Mouse (Mus musculus) embryonic facial prominence, embryonic 11.5 days (tissue): ENCODE measurements at regions not wholly inside any gene's neighbourhood (a gene's known extent, or its start where the extent isn't known, plus 50 kb on each side); places are given as distances from the start of the nearest gene placed in this dataset.
A peak's percentile ranks its signal among the peaks of the same experiment; 100 is the strongest.

Experiments used
- ATAC-seq: fragments of 200-750 bp; cut with Nextera tagmentation; replicated peaks from 2 replicates; pipeline ENCODE4 v1.8.0; 2017; ENCODE audit warnings: low read depth; ENCODE audit not compliant: insufficient number of reproducible peaks, low FRiP score, low TSS enrichment
- DNase-seq: peaks from one replicate; pipeline ENCODE4 v3.0.0-alpha.2; 2015; ENCODE audit warnings: low spot score
- H3K27ac ChIP-seq: fragments of 300-500 bp; sonication (generic); replicated peaks from 2 replicates; pipeline ENCODE4 v1.5.1; 2014; ENCODE audit warnings: mild to moderate bottlenecking, low read depth, low read length, control low read depth
- H3K27me3 ChIP-seq: fragments of 300-500 bp; sonication (generic); 2 replicates; pipeline ENCODE4 v1.6.1; 2014; ENCODE audit warnings: mild to moderate bottlenecking, low read length, moderate library complexity, mixed read lengths; ENCODE audit not compliant: control insufficient read depth, insufficient read depth
- H3K36me3 ChIP-seq: fragments of 300-500 bp; sonication (generic); replicated peaks from 2 replicates; pipeline ENCODE4 v1.6.1; 2014; ENCODE audit warnings: low read depth, mild to moderate bottlenecking, low read length, moderate library complexity, mixed read lengths; ENCODE audit not compliant: control insufficient read depth, insufficient read depth
- H3K4me1 ChIP-seq: fragments of 300-500 bp; sonication (generic); 2 replicates; pipeline ENCODE4 v1.6.1; 2014; ENCODE audit warnings: low read length, mixed read lengths; ENCODE audit not compliant: control insufficient read depth, insufficient read depth
- H3K4me2 ChIP-seq: fragments of 300-500 bp; sonication (generic); 2 replicates; pipeline ENCODE4 v1.6.1; 2014; ENCODE audit warnings: low read depth, mild to moderate bottlenecking, control low read depth, low read length, moderate library complexity
- H3K4me3 ChIP-seq: fragments of 300-500 bp; sonication (generic); 2 replicates; pipeline ENCODE4 v1.5.1; 2014; ENCODE audit warnings: low read depth, low read length, control low read depth
- H3K9ac ChIP-seq: fragments of 300-500 bp; sonication (generic); replicated peaks from 2 replicates; pipeline ENCODE4 v1.6.1; 2014; ENCODE audit warnings: mild to moderate bottlenecking, control low read depth, low read length
- H3K9me3 ChIP-seq: fragments of 300-500 bp; sonication (generic); replicated peaks from 2 replicates; pipeline ENCODE4 v1.6.1; 2016; ENCODE audit warnings: mild to moderate bottlenecking, low read length, inconsistent platforms, mixed read lengths; ENCODE audit not compliant: control insufficient read depth
- WGBS: fragments of 180-500 bp; shearing (Covaris S2); extraction: QIAGEN DNeasy Blood & Tissue Kit; methylation state at CpG from one replicate; pipeline ENCODE4 v1.1.7; 2014; 5-methylcytosine and 5-hydroxymethylcytosine counted together

GRCm38 (mm10) chr8:49387587-49387986 is 543.8 kb upstream of the Tenm3 start:
- Histone ChIP-seq H3K4me3 (no peak overlapping the region), H3K9me3 (no peaks in the 10 kb centered on the region), H3K9ac (no peak overlapping the region), H3K27me3 (no peaks in the 10 kb centered on the region), H3K36me3 (no peaks in the 10 kb centered on the region), H3K27ac (no peak overlapping the region), H3K4me2 (no peak overlapping the region), H3K4me1 (no peaks in the 10 kb centered on the region)
- 46% methylated on average over 2 of the region's 2 CpGs for WGBS
- ATAC-seq: no peak
- DNase-seq: peak; percentile 9

GRCm38 (mm10) chr8:49372686-49373085 is 528.9 kb upstream of the Tenm3 start:
- Histone ChIP-seq H3K4me2 (no peak overlapping the region), H3K27me3 (no peaks in the 10 kb centered on the region), H3K4me1 (no peaks in the 10 kb centered on the region), H3K36me3 (no peaks in the 10 kb centered on the region), H3K9me3 (no peaks in the 10 kb centered on the region), H3K27ac (no peak overlapping the region), H3K4me3 (no peak overlapping the region), H3K9ac (no peak overlapping the region)
- no peak for ATAC-seq
- WGBS: 86% methylated on average over 9 of the region's 9 CpGs
- DNase-seq: no peak

GRCm38 (mm10) chr8:49362682-49363081 is 518.9 kb upstream of the Tenm3 start:
- ATAC-seq (no peak), DNase-seq (no peak)
- Histone ChIP-seq H3K27ac (no peak overlapping the region), H3K4me1 (no peaks in the 10 kb centered on the region), H3K9me3 (no peaks in the 10 kb centered on the region), H3K36me3 (no peaks in the 10 kb centered on the region), H3K4me3 (no peak overlapping the region), H3K27me3 (no peaks in the 10 kb centered on the region), H3K9ac (no peak overlapping the region), H3K4me2 (no peak overlapping the region)
- 78% methylated on average over 2 of the region's 2 CpGs for WGBS

GRCm38 (mm10) chr8:49361443-49361842 is 517.7 kb upstream of the Tenm3 start:
- Histone ChIP-seq H3K27me3 (no peaks in the 10 kb centered on the region), H3K4me1 (no peaks in the 10 kb centered on the region), H3K9ac (no peak overlapping the region), H3K4me3 (no peak overlapping the region), H3K4me2 (no peak overlapping the region), H3K9me3 (no peaks in the 10 kb centered on the region), H3K27ac (no peak overlapping the region), H3K36me3 (no peaks in the 10 kb centered on the region)
- WGBS: 54% methylated on average over 2 of the region's 2 CpGs
- ATAC-seq: no peak
- no peak for DNase-seq

DNA sequence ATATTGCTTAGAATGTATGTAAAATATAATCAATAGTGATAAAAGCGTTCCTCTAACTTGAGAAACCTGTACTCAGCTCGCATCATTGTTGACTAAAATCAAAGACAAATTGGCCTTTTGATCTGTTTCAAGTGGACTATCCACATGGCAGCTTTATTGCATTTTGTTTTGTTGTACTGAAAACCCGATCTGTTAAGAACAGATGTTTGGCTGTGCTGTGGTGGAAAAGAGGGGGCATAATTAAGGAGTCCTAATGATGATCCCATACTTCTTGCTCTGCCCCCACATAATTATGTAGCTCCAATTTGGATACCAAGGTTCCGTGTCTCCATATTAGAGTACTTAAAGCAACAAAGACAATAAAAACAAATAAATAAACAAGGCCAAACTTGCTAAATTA is 516.4 kb upstream of the Tenm3 start:
- Histone ChIP-seq H3K4me3 (no peak overlapping the region), H3K4me2 (no peak overlapping the region), H3K9me3 (no peaks in the 10 kb centered on the region), H3K27ac (no peak overlapping the region), H3K9ac (no peak overlapping the region), H3K4me1 (no peaks in the 10 kb centered on the region), H3K27me3 (no peaks in the 10 kb centered on the region), H3K36me3 (no peaks in the 10 kb centered on the region)
- ATAC-seq (no peak), DNase-seq (no peak)
- WGBS: 60% methylated on average over 4 of the region's 4 CpGs

DNA sequence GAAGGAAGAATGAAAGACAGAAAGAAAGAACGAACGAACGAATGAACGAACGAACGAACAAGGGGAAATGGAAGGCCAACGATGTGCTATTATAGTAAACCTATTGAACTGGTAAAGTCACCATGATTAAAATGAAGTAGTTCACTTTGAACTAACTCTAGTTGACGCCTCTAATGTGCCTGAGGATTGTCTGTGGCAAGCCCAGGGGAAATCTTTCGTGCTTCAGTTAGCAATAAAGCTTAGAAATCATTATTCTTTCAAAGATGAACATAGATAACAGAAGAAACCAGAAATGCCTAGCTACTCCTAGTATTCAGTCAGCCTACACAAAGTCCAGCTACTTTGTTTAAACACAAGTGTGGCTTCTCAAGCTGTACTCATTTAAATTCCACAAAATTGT is 515.9 kb upstream of the Tenm3 start:
- Histone ChIP-seq H3K27ac (no peak overlapping the region), H3K27me3 (no peaks in the 10 kb centered on the region), H3K4me3 (no peak overlapping the region), H3K36me3 (no peaks in the 10 kb centered on the region), H3K9ac (no peak overlapping the region), H3K9me3 (no peaks in the 10 kb centered on the region), H3K4me1 (no peaks in the 10 kb centered on the region), H3K4me2 (no peak overlapping the region)
- ATAC-seq (no peak), DNase-seq (no peak)
- 70% methylated on average over 9 of the region's 9 CpGs for WGBS

GRCm38 (mm10) chr8:49348602-49349001 is 504.9 kb upstream of the Tenm3 start:
- Histone ChIP-seq H3K27me3 (no peaks in the 10 kb centered on the region), H3K36me3 (no peaks in the 10 kb centered on the region), H3K4me1 (no peaks in the 10 kb centered on the region), H3K4me2 (no peak overlapping the region), H3K9ac (no peak overlapping the region), H3K9me3 (no peaks in the 10 kb centered on the region), H3K4me3 (no peak overlapping the region), H3K27ac (no peak overlapping the region)
- no peak for DNase-seq
- 74% methylated on average over 3 of the region's 3 CpGs for WGBS
- no peak for ATAC-seq

- Histone ChIP-seq H3K9me3 (no peaks in the 10 kb centered on the region), H3K27me3 (no peaks in the 10 kb centered on the region), H3K4me2 (no peak overlapping the region), H3K9ac (no peak overlapping the region), H3K27ac (no peak overlapping the region), H3K4me3 (no peak overlapping the region), H3K4me1 (no peaks in the 10 kb centered on the region), H3K36me3 (no peaks in the 10 kb centered on the region)
- DNase-seq (no peak), ATAC-seq (no peak)
- 90% methylated on average over 4 of the region's 4 CpGs for WGBS
These were observed 495.0 kb upstream of the Tenm3 start for GRCm38 (mm10) chr8:49338716-49339115.

DNA sequence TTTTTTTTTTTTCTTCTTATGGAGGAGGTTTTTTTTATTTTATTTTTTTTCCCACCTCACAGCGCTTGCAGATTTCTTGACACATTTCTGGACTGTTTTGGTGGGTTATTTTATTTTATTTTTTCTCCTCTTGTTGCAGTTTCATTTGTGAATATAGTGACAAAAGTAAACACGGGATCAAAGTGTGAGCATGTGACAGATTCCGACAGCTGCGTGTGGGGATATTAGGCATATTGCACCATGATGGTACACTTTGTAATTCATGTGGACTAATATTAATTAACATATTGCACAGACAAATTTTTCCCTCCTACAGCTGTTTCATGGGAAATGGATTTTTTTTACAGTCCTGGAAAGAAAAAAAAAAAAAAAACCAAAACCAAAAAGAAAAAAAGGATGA is 483.2 kb upstream of the Tenm3 start:
- Histone ChIP-seq H3K4me1 (no peaks in the 10 kb centered on the region), H3K9ac (no peak overlapping the region), H3K4me3 (no peak overlapping the region), H3K4me2 (no peak overlapping the region), H3K27me3 (no peaks in the 10 kb centered on the region), H3K9me3 (no peaks in the 10 kb centered on the region), H3K36me3 (no peaks in the 10 kb centered on the region), H3K27ac (no peak overlapping the region)
- DNase-seq: no peak
- ATAC-seq: no peak
- 83% methylated on average over 4 of the region's 4 CpGs for WGBS
